Mouse (Mus musculus): ENCODE measurements around the gene Alg12. TPM values are rescaled to one million over a fixed set of nuclear protein-coding genes. Genes with fewer than 3 reads are reported as not detected.

The Alg12 gene
- polyA plus RNA-seq (2015; fragmentation: Nextera tagmentation; extraction: Ambion mirVana) = 7.8 and 8.5 TPM in 2 replicates

DNA sequence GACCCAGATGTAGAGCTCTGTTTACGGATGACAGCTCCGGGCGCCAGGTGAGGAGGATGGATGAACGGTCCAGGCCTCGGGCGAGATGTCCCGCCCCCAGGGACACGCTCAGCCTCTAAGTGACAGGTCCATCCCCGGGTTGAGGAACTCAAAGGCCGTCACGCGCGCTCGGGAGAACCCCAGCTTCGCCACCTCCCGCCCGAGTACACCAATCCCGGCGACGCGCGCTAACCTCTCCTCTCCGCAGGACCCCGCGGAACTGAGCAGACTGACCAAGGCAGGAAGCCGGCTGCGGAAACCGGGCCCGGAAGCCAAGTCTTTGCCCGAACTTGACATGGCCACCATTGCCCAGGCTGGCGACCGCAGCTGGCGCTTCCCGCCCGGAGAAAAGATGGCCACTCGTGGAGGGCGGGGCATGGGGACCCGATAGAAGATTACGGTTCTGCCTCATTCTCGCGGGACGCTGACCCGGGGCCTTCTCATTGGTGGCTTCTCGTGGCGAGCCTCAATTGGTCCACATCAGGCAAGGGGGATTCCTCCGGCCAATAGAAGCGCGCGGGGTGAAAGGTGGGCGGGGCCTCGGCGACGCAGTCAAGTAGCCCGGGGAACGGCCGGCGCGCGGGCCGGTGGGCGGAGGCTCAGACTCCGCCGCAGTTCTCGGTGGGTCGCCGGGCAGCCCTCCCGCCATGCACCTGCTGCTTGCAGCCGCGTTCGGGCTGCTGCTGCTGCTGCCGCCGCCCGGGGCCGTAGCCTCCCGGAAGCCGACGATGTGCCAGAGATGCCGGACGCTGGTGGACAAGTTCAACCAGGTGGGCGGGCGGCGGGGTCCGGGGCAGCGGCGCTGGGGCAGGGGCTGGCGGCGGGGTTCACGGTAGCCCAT, at the start of gene Alg12, which contains the start of gene Creld2:
Alg12 (minus strand) TSS at position 293 of the 880 bp plus-strand sequence.
Creld2 (plus strand) TSS at position 621 of the 880 bp plus-strand sequence.
- Histone ChIP-seq H3K4me3 (peak within 1 kb of the TSS; percentile 86), H3K27ac (replicated peaks) (peak within 1 kb of the TSS; percentile 83), H3K4me1 (peaks cover 28% of the 10 kb centered on the region), H3K36me3 (peaks cover 33% of the 10 kb centered on the region), H3K4me2 (replicated peaks) (peak within 1 kb of the TSS; percentile 77), H3K27me3 (no peaks in the 10 kb centered on the region), H3K9ac (replicated peaks) (peak within 1 kb of the TSS; percentile 84), H3K9me3 (no peaks in the 10 kb centered on the region)
- under 1% methylated on average over 88 of the region's 88 CpGs for WGBS
- peak; percentile 99 for ATAC-seq (replicated peaks)

DNA sequence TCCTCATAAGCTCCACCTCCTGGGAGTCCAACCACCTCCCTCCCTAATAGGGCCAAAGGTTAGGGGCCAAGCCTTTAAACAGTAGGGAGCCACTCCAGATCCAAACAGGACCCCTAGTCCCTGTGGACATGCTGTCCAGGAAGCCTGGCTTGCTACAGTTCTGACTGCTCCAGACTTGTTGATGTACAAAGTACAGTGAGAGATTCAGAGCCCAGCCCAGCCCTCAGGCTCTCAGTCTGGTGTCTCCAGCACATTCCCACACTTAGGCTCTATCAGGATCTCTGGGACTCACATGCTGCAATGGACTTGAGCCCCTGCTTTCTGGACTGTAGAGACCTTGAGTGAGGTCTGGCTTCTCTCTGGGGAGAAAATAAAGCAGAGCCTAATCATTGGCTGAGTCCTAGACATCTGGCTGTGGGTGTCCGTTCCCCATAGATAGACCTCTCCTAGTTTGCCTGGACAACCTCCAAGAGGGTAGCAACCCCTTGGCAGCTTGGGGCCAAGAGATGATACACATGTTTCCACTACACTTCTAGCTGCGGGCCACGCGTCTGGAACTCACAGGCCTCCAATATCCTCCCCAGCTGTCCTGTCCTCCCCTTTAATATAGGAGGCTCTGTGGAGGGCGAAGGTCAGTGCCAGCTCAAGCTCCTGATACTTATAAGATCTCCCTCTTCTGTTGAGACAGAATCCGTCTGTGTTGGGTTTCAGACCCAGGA, 49.1 kb upstream of the Alg12 start:
- Histone ChIP-seq H3K27ac (replicated peaks) (no peak overlapping the region), H3K4me1 (peaks cover 15% of the 10 kb centered on the region), H3K36me3 (peaks cover 21% of the 10 kb centered on the region), H3K9me3 (no peaks in the 10 kb centered on the region), H3K4me3 (no peak overlapping the region), H3K4me2 (replicated peaks) (no peak overlapping the region), H3K9ac (replicated peaks) (no peak overlapping the region), H3K27me3 (no peaks in the 10 kb centered on the region)
- over 99% methylated on average over 6 of the region's 6 CpGs for WGBS
- ATAC-seq (replicated peaks) = no peak

DNA sequence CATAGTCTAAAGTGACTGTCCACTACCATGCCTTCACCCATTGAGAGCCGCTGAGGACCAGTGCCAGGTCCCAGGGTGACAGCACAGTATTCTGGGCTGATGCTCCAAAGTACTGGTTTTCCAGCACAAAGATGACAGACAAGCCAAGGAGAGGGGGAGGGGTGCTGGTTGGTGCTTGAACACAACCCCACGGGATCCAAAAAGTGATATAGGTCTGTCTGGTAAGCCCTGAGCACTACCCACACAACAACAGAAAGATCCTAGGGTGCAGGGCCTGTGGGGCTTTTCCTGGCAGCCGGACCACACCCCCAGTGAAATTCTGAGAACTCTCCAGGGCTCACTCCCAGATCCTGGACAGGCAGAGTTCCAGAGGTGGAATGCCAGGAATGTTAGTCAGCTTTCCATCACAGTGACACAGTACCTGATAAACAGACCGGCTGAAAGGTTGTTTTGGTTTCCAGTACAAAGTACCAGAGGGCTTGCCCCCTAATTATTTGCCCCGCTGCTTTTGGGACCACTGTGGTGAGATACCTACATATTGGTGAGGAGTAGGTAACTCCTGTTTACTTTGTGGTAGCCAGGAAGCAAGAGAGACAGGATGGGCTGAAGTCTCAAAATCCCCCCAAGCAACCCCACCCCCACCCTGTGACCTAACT, 48.4 kb upstream of the Alg12 start:
- 38% methylated on average over 5 of the region's 5 CpGs for whole genome bisulfite sequencing
- H3K27ac ChIP-seq (replicated peaks) = no peak overlapping the region
- no peak overlapping the region for H3K4me2 ChIP-seq (replicated peaks)

DNA sequence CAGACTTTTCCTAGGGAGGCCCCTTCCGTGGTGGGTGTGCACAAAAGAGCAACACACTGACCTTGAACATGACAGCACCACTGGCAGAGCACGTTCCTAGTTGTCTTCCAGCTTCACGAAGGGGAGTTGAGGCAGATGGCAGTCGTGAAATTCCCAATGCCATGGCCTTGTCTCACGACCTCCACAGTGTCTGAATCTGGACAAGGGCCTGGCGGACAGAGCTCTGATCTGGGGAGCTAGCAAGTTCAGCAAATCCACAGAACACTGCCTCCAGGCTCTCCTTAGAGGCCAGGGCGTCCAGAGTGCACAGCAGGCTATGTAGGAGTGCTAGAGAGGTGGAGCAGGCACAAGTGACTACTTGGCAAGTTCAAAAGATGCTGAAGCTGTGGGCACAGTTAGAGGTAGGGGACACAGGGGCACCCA, 47.8 kb upstream of the Alg12 start:
- Histone ChIP-seq H3K9ac (replicated peaks) (no peak overlapping the region), H3K27ac (replicated peaks) (no peak overlapping the region), H3K9me3 (no peaks in the 10 kb centered on the region), H3K27me3 (no peaks in the 10 kb centered on the region), H3K4me1 (peaks cover 15% of the 10 kb centered on the region), H3K4me3 (no peak overlapping the region), H3K4me2 (replicated peaks) (no peak overlapping the region), H3K36me3 (peaks cover 21% of the 10 kb centered on the region)
- 59% methylated on average over 7 of the region's 7 CpGs for WGBS
- no peak for ATAC-seq (replicated peaks)

More for the DNA sequence above, 48.4 kb upstream of the Alg12 start:
- no peaks in the 10 kb centered on the region for H3K27me3 ChIP-seq
- H3K36me3 ChIP-seq = peaks cover 21% of the 10 kb centered on the region
- H3K4me3 ChIP-seq = no peak overlapping the region
- no peaks in the 10 kb centered on the region for H3K9me3 ChIP-seq
- ATAC-seq (replicated peaks) = no peak
- no peak overlapping the region for H3K9ac ChIP-seq (replicated peaks)
- peaks cover 15% of the 10 kb centered on the region for H3K4me1 ChIP-seq

DNA sequence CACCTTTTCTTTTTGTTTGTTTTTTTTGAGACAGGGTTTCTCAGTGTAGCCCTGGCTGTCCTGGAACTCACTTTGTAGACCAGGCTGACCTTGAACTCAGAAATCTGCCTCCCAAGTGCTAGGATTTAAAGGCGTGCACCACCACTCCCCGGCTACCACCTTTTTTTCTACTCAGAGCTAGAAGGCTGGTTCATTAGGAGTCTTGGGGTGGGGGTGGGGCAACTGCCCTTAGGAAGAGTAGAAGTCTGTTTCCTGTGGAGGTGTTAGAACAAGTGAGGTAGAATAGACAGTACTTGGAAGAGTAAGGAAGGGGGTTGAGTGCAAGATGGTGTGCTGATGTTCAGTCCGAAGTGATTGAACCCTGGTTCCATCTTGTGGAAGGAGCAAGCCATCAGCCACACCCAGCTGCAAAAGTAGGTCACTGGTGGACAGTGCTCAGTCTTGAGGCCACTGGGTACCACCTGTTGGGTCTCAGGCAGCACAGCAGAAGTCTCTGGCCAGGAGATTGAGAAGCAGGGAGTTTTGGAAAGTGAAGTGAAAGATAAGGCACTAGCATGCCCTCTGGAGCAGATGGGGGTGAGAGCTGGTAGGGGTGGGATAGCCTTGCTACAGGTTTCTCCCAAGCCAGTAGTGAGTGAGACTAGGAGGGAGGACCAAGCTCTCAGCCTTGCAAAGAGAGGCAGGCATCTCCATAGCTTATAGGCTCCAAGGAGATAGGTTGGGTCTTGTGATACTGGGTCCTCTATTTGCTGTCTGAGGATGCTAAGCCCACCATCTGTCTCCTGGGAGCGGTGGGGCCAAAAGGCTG, 47.0 kb upstream of the Alg12 start:
- Histone ChIP-seq H3K4me2 (replicated peaks) (no peak overlapping the region), H3K36me3 (peaks cover 21% of the 10 kb centered on the region), H3K27me3 (no peaks in the 10 kb centered on the region), H3K4me3 (no peak overlapping the region), H3K9ac (replicated peaks) (no peak overlapping the region), H3K9me3 (no peaks in the 10 kb centered on the region), H3K27ac (replicated peaks) (no peak overlapping the region), H3K4me1 (peaks cover 19% of the 10 kb centered on the region)
- 85% methylated on average over 4 of the region's 4 CpGs for WGBS
- no peak for ATAC-seq (replicated peaks)

DNA sequence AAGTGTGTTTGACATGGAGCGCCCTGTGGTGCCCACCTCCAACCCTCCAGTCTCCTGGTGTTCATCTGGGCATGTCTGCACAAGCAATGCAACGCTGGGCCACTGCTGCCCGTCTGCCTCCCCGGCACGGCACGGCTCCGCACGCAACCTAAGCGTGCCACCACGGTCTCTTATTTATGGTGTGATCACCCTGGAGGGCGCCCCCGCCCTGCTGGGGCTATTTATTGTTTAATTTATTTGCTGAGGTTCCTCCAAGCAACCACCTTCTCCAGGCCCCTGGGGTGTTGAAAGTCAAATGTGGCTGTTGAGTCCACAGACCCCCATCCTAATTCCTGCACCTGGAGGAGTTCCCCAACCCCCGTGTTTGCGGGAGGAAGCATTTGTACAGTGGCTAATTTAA, 45.9 kb upstream of the Alg12 start:
- H3K27me3 ChIP-seq = no peaks in the 10 kb centered on the region
- H3K9me3 ChIP-seq = no peaks in the 10 kb centered on the region
- peaks cover 21% of the 10 kb centered on the region for H3K36me3 ChIP-seq
- H3K9ac ChIP-seq (replicated peaks) = no peak overlapping the region
- peaks cover 19% of the 10 kb centered on the region for H3K4me1 ChIP-seq
- H3K4me2 ChIP-seq (replicated peaks) = peak overlapping the region; percentile 88; the same call in 1 of the 2 replicates
- H3K27ac ChIP-seq (replicated peaks) = no peak overlapping the region
- no peak for ATAC-seq (replicated peaks)
- no peak overlapping the region for H3K4me3 ChIP-seq
- 94% methylated on average over 14 of the region's 14 CpGs for WGBS

DNA sequence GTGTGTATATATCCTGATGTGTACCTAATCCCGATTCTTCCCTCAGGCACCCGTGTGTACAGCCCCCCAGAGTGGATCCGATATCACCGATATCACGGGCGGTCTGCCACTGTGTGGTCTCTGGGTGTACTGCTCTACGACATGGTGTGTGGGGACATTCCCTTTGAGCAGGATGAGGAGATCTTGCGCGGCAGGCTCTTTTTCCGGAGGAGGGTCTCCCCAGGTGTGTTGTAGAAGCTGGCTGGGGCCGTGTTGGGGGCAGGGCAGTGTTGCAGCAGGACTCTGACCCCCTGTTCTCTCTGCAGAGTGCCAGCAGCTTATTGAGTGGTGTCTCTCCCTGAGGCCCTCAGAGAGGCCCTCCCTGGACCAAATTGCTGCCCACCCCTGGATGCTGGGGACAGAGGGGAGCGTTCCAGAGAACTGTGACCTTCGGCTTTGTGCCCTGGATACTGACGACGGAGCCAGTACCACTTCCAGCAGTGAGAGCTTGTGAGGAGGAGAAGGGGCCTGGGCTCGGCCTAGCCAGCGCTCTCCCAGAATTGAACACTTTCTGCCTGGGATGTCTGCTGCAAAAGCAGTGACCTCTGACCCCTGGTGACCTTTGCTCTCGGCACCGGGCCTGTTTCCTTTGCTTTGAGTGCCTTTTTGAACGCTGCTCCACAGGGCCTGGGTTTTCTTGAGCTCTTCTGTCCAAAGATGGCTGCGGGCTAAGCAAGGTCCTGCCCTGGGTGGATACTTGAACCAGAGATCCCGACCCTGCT, 45.3 kb upstream of the Alg12 start:
- Histone ChIP-seq H3K4me2 (replicated peaks) (peak overlapping the region; percentile 88), H3K9ac (replicated peaks) (peak overlapping the region; percentile 97), H3K36me3 (peaks cover 21% of the 10 kb centered on the region), H3K27me3 (no peaks in the 10 kb centered on the region), H3K9me3 (no peaks in the 10 kb centered on the region), H3K4me3 (peak overlapping the region; percentile 98), H3K4me1 (peaks cover 19% of the 10 kb centered on the region), H3K27ac (replicated peaks) (peak overlapping the region; percentile 99)
- ATAC-seq (replicated peaks) = peak; percentile 27
- 53% methylated on average over 22 of the region's 22 CpGs for WGBS

DNA sequence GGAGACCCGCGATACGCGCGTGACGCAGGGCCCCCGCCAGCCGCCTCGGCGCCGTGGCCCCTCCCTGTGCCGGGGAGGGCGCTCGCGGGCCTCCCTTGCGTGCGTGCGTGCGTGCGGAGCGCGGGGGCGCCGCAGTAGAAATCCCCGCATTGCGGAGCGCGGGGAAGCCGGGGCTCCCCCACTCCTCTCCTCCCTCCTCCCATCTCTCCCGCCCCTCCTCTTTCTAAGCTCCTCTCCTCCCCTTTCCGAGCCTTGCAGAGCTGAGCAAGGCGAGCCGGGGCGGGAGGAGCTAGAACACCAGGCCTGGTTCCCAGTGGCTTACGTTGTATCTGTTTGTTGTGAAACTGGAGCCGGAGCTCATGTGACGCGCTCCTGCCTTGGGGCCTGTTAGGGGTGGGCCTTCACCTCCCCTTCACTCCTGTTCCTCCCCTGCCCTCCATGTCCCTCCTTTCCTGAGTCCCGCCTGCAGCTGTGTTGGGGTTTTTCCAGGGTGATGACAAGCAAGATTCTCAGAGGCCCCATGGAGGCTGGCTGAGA, 44.6 kb upstream of the Alg12 start:
- H3K27ac ChIP-seq (replicated peaks) = peak overlapping the region; percentile 99
- peaks cover 19% of the 10 kb centered on the region for H3K4me1 ChIP-seq
- peaks cover 21% of the 10 kb centered on the region for H3K36me3 ChIP-seq
- peak overlapping the region; percentile 97 for H3K9ac ChIP-seq (replicated peaks)
- H3K9me3 ChIP-seq = no peaks in the 10 kb centered on the region
- peak; percentile 79 for ATAC-seq (replicated peaks)
- WGBS = under 1% methylated on average over 35 of the region's 39 CpGs
- H3K4me2 ChIP-seq (replicated peaks) = peak overlapping the region; percentile 88
- H3K27me3 ChIP-seq = no peaks in the 10 kb centered on the region
- peak overlapping the region; percentile 98 for H3K4me3 ChIP-seq

DNA sequence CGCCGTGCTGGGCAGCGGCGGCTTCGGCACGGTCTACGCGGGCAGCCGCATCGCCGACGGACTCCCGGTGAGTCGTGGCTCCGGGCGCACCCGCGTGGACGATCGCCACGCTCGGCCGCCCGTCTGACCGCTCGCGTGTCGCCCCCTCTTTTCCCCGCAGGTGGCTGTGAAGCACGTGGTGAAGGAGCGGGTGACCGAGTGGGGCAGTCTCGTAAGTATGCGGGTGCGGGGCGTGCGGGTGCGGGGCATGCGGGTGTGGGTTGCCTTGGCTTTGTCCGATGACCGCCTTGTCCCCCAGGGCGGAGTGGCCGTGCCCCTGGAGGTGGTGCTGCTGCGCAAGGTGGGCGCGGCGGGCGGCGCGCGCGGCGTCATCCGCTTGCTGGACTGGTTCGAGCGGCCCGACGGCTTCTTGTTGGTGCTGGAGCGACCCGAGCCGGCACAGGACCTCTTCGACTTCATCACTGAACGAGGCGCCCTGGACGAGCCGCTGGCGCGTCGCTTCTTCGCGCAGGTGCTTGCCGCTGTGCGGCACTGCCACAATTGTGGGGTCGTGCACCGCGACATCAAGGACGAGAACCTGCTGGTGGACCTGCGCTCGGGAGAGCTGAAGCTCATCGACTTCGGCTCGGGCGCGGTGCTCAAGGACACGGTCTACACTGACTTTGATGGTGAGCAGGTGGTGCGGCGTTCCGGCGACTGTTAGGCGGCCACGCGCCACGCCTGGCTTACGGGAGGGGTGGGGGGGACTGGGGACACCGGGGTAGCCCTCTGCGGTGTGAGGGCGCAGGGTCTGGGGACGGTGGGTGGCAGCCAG, 44.0 kb upstream of the Alg12 start:
- Histone ChIP-seq H3K27ac (replicated peaks) (peak overlapping the region; percentile 99), H3K4me1 (peaks cover 23% of the 10 kb centered on the region), H3K36me3 (peaks cover 21% of the 10 kb centered on the region), H3K4me3 (peak overlapping the region; percentile 98), H3K4me2 (replicated peaks) (peak overlapping the region; percentile 88), H3K9ac (replicated peaks) (peak overlapping the region; percentile 97), H3K9me3 (no peaks in the 10 kb centered on the region), H3K27me3 (no peaks in the 10 kb centered on the region)
- ATAC-seq (replicated peaks) = peak; percentile 14; the same call in 1 of the 2 replicates
- WGBS = under 1% methylated on average over 98 of the region's 98 CpGs
